Mouse (Mus musculus) kidney, adult 2 months (tissue): ENCODE measurements at regions not wholly inside any gene's neighbourhood (a gene's known extent, or its start where the extent isn't known, plus 50 kb on each side); places are given as distances from the start of the nearest gene placed in this dataset.

ENCODE experiments used
- CTCF ChIP-seq: fragments of 200-500 bp; conservative IDR thresholded peaks from 2 replicates; pipeline ENCODE4 v1.5.1; 2011; ENCODE audit warnings: low read depth, mild to moderate bottlenecking, control low read depth, low read length, moderate library complexity, mixed read lengths; ENCODE audit not compliant: insufficient read depth, insufficient read length
- POLR2A ChIP-seq: fragments of 200-500 bp; IDR thresholded peaks from one replicate; pipeline ENCODE4 v1.6.1; 2011; ENCODE audit warnings: low read depth, low read length, control low read depth

- no peak for TF ChIP-seq POLR2A
- no peak for TF ChIP-seq CTCF
Measured at GRCm38 (mm10) chr10:111599297-111600250, 93.5 kb downstream of the Phlda1 start.
